ENCODE assay signal across 16 mouse cellular contexts in genomic region chr4:115732223-115732818, GRCm38 (mm10). TPM values are rescaled to one million over a fixed set of nuclear protein-coding genes. Genes with fewer than 3 reads are reported as not detected.
DNase-seq lines count a peak whose midpoint lies in the region; ATAC-seq and TF ChIP-seq lines count a peak whose summit lies in the region.
"Had no signal": no experiment of that assay in that cellular context is flagged by ENCODE, and none has a peak within 500 bp of the region (broad histone marks: within the 10 kb centered on the region; RNA-seq: fewer than 3 reads in every experiment).

No protein-coding gene starts in this region.

- no peak for TF ChIP-seq POLR2A in cerebellum, adult 2 months (IDR thresholded peaks at IDR 0.05; ENCODE audit: borderline replicate concordance, insufficient read depth, low read length)

- no peak overlapping the region for H3K9ac ChIP-seq in kidney, postnatal 0 days (ENCODE audit: low read depth, low read length)
- H3K9ac ChIP-seq: liver, embryonic 13.5 days; lung, embryonic 15.5 days; neural tube, embryonic 12.5 days had no signal

- DNase-seq in kidney, postnatal 0 days (ENCODE audit: low spot score): peak; percentile 15
- DNase-seq in kidney, postnatal 14 days: no peak
- peak; percentile 45 for DNase-seq in CD4-positive helper T cell, adult 2 months (ENCODE audit: low read depth, low spot score)
- DNase-seq in cerebellum, adult 11-12 months: no peak
- no peak for DNase-seq in cerebellum, adult 2 months
- no peak for DNase-seq in cerebellum, adult 9-10 months

- no peak for TF ChIP-seq CTCF in kidney, postnatal 0 days (IDR thresholded peaks at IDR 0.05; ENCODE audit: low read depth)
- TF ChIP-seq CTCF in cerebellum, adult 2 months (IDR thresholded peaks at IDR 0.05; ENCODE audit: borderline replicate concordance, insufficient read depth, low read depth, low read length): no peak

- no peak overlapping the region for H3K4me3 ChIP-seq in kidney, postnatal 0 days (replicated peaks; ENCODE audit: low read depth, low read length)
- no peak overlapping the region for H3K4me3 ChIP-seq in brown adipose tissue, adult 24 weeks (ENCODE audit: insufficient read depth, low read depth, low read length)
- no peak overlapping the region for H3K4me3 ChIP-seq in cerebellum, adult 2 months (replicated peaks; ENCODE audit: insufficient read depth, low read depth, low read length)
- H3K4me3 ChIP-seq: heart, embryonic 10.5 days; layer of hippocampus, adult 2 months; liver, embryonic 13.5 days; lung, embryonic 15.5 days; neural tube, embryonic 12.5 days had no signal

- no peaks in the 10 kb centered on the region for H3K36me3 ChIP-seq in kidney, postnatal 0 days (ENCODE audit: insufficient read depth, low read length)
- H3K36me3 ChIP-seq: heart, embryonic 10.5 days; liver, embryonic 13.5 days; lung, embryonic 15.5 days; neural tube, embryonic 12.5 days had no signal

- H3K4me1 ChIP-seq in kidney, postnatal 0 days (replicated peaks; ENCODE audit: insufficient read depth, low read length): no peaks in the 10 kb centered on the region
- peaks cover 5% of the 10 kb centered on the region; the same call in 1 of the 2 replicates for H3K4me1 ChIP-seq in brown adipose tissue, adult 24 weeks (ENCODE audit: control insufficient read depth, insufficient read depth, insufficient read length, low read length)
- no peaks in the 10 kb centered on the region for H3K4me1 ChIP-seq in cerebellum, adult 2 months (ENCODE audit: control insufficient read depth, insufficient read depth, low read length)
- H3K4me1 ChIP-seq: neural tube, embryonic 12.5 days had no signal

- ATAC-seq in kidney, postnatal 0 days (replicated peaks; ENCODE audit: low FRiP score, low read depth): no peak
- ATAC-seq in megakaryocyte progenitor cell, adult 5-6 weeks (replicated peaks; ENCODE audit: poor library complexity): peak; percentile 49

- H3K9me3 ChIP-seq in kidney, postnatal 0 days (replicated peaks; ENCODE audit: low read length): no peaks in the 10 kb centered on the region
- H3K9me3 ChIP-seq: heart, embryonic 10.5 days; liver, embryonic 13.5 days; lung, embryonic 15.5 days; neural tube, embryonic 12.5 days had no signal

- 48% methylated on average over 3 of the region's 3 CpGs for WGBS in kidney, postnatal 0 days
- WGBS in cerebellum, adult 2 months: 60% methylated on average over 3 of the region's 3 CpGs

- H3K27ac ChIP-seq in kidney, postnatal 0 days: no peak overlapping the region
- H3K27ac ChIP-seq in brown adipose tissue, adult 24 weeks (replicated peaks; ENCODE audit: low read depth, low read length): peak overlapping the region; percentile 76
- H3K27ac ChIP-seq in cerebellum, adult 2 months (ENCODE audit: insufficient read depth, low read length): no peak overlapping the region
- H3K27ac ChIP-seq: heart, embryonic 10.5 days; layer of hippocampus, adult 2 months; liver, embryonic 13.5 days; lung, embryonic 15.5 days; macrophage; neural tube, embryonic 12.5 days had no signal

- H3K4me2 ChIP-seq in kidney, postnatal 0 days (ENCODE audit: low read length): no peak overlapping the region
- H3K4me2 ChIP-seq: liver, embryonic 13.5 days; lung, embryonic 15.5 days; neural tube, embryonic 12.5 days had no signal

- H3K27me3 ChIP-seq in kidney, postnatal 0 days (ENCODE audit: insufficient read depth, low read length): no peaks in the 10 kb centered on the region
- no peaks in the 10 kb centered on the region for H3K27me3 ChIP-seq in cerebellum, adult 2 months (ENCODE audit: control insufficient read depth, insufficient read depth, low read length)
- H3K27me3 ChIP-seq: lung, embryonic 15.5 days had no signal

RNA-seq across cellular contexts. Expression of gene Efcab14, which starts 5.2 kb away (rescaled TPM):
- 28.9 and 30.4 TPM in 2 replicates for polyA plus RNA-seq in kidney, postnatal 0 days (2015; fragmentation: Nextera tagmentation; extraction: Ambion mirVana)
- 17.3 and 26.7 TPM in 2 replicates for polyA plus RNA-seq in brown adipose tissue, adult 24 weeks (2012; ENCODE audit: insufficient read depth, insufficient read length, missing spikeins)
- 59.8 and 64.1 TPM in 2 replicates for total RNA-seq in megakaryocyte progenitor cell, adult 5-6 weeks (2015)
- 19.9 and 32.8 TPM in 2 replicates for total RNA-seq in megakaryocyte progenitor cell, adult 5-6 weeks (2017)
- 46.7 and 52.5 TPM in 2 replicates for polyA plus RNA-seq in cerebellum, adult 2 months (2012; rRNA removed)

RNA-seq across cellular contexts. Expression of gene Tex38, which starts 48.5 kb away (rescaled TPM):
- polyA plus RNA-seq in kidney, postnatal 0 days (2015; fragmentation: Nextera tagmentation; extraction: Ambion mirVana): 0.59 and 0.64 TPM in 2 replicates
- polyA plus RNA-seq in brown adipose tissue, adult 24 weeks (2012; ENCODE audit: insufficient read depth, insufficient read length, missing spikeins): not detected in 2 replicates
- not detected in 2 replicates for total RNA-seq in megakaryocyte progenitor cell, adult 5-6 weeks (2015)
- not detected in 2 replicates for total RNA-seq in megakaryocyte progenitor cell, adult 5-6 weeks (2017)
- polyA plus RNA-seq in cerebellum, adult 2 months (2012; rRNA removed): 0.43 TPM in 2 replicates
- total RNA-seq: ES-E14 had no signal
- polyA plus RNA-seq: embryonic facial prominence, embryonic 14.5 days; liver, embryonic 13.5 days; macrophage had no signal

RNA-seq across cellular contexts. Expression of gene Atpaf1, which starts 52.3 kb away (rescaled TPM):
- 61.6 and 62.1 TPM in 2 replicates for polyA plus RNA-seq in kidney, postnatal 0 days (2015; fragmentation: Nextera tagmentation; extraction: Ambion mirVana)
- polyA plus RNA-seq in brown adipose tissue, adult 24 weeks (2012; ENCODE audit: insufficient read depth, insufficient read length, missing spikeins): 48.5 and 53.5 TPM in 2 replicates
- total RNA-seq in megakaryocyte progenitor cell, adult 5-6 weeks (2015): 32.1 and 33.7 TPM in 2 replicates
- total RNA-seq in megakaryocyte progenitor cell, adult 5-6 weeks (2017): 11.5 and 21.2 TPM in 2 replicates
- 71.2 and 81.2 TPM in 2 replicates for polyA plus RNA-seq in cerebellum, adult 2 months (2012; rRNA removed)

Comparison
In these comparisons a context has a peak if more than half of its experiments do, and no peak if none do; other contexts are left out.
1. DNase-seq: peak in kidney, postnatal 0 days (single experiment) and CD4-positive helper T cell, adult 2 months (single experiment); none in kidney, postnatal 14 days (single experiment), cerebellum, adult 11-12 months (single experiment), cerebellum, adult 2 months (0 of 2) and cerebellum, adult 9-10 months (single experiment).